Mouse (Mus musculus): ENCODE results near the gene Stpg3.
"Not testable (repeated sequence)": the region's sequence is repeated elsewhere in the genome, so short reads cannot be mapped to it uniquely, and the experiment has no call there.

Stpg3 gene

DNA sequence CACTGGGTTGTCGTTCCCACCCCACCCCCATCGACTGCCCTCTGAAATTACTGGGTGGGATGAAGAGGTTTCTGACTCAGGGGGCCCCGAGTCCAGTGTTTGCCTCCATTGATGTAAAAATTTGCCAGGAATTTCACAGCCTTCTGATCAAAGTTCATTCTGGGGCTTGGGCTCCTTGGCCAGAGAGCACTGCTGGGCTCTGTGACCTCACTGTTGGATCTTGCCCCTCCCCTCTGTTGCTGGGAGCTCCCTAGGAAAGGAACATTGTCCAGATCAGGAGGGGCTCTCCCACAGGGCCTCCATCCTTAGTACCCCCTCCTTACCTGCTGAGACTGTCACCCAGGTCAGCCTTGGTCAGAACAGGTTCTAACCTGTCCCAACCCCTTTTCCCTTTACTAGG is at the start of gene Stpg3:
Stpg3 (minus strand) TSS at position 194 of the 400 bp plus-strand sequence.
- DNase-seq (ENCODE audit: low spot score), result no peak

DNA sequence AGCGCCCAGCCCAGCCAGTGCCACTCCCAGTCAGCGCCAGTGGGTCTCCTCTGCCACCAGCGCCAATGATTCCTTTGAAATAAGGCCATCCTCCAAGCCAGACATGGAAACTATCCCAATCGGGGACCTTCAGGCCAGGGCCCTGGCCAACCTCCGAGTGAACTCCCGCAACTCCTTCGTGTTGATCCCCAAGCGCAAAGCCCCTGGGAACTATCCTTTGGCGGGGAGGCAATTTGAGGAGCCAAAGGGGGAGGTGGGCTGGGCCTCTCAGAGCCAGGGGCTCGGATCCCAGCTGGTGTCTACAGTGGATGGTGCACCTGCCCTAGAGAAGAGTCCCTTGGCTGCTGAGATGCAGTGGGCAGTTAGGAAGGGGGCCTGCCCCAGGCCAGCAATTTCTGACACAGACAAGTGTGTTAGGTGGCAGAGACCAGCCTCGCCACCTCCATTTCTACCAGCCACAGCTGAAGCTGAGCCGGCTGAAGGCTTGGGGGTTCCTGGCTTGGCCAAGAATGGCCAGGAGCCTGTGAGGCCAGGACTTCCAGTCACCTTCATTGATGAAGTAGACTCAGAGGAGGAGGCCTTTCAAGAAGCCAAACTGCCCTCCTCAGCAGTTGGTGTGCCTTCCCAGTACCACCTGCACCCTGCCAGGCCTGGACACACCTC is 49.3 kb upstream of the Stpg3 start:
- no peak for DNase-seq (ENCODE audit: low spot score)

DNA sequence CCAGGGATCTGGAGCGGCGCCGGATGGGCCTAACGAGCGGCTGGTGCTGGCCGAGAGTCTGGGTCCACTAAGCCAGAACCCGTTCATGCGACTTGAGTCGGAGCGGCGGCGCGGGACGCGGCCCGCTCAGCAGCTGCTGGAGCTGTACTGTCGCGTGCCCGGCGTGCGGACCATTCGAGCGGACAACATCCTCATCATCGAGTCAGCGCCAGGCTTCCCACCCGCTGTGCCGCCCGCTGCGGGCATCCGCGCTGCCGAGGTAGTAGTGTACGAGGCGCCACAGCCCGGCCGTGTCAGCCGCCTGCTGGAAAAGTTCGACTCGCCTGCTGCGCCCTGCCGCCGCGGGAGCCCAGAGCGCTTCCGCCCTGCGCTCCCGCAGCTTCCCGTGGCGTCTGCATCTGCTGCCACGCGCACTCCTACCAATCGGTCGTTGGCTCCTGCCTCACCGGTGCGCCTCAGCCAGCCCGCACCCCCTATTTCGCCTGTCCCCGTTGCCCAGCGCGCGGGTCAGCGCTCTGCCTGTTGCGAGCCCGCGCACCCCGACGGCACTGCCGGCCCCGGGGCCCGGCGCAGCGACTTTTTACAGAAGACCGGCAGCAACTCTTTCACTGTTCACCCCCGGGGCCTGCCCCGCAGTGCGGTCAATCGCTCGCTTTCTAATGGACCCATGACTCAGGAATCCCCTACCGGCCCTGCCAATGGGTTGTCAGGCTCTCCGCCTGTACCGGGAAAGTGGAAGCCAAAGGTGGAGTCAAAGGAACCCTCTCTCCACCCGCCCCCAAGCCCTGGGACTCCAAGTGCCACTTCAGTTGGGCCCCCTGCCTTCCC is 48.6 kb upstream of the Stpg3 start:
- DNase-seq (ENCODE audit: low spot score), result peak; percentile 62

DNA sequence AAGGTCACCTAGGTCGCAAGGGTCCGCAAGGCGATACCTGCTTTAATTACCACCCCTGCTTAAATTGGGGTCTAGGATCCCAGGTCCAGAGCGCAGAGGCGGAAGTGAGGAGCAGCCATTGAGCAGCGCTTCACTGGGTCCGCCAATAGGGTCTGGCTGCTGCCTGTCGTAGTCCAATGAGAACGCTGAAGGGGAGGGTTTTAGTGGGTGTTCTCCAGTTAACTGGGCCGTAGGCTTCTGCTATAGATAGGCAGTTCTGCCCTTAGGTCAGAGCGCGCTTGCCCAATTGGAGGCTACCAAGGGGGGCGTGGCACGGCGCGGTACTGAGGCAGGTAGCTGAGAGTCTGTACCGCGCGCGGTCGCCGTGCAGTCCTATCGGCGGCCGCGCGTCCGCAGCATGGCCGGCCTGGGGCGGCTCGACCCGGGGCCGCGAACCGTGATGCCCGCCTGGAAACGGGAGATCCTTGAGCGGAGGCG is 47.9 kb upstream of the Stpg3 start, which contains the start of gene Tprn:
Tprn (plus strand) TSS at position 328 of the 477 bp plus-strand sequence.
- peak; percentile 93 for DNase-seq (ENCODE audit: low spot score)

DNA sequence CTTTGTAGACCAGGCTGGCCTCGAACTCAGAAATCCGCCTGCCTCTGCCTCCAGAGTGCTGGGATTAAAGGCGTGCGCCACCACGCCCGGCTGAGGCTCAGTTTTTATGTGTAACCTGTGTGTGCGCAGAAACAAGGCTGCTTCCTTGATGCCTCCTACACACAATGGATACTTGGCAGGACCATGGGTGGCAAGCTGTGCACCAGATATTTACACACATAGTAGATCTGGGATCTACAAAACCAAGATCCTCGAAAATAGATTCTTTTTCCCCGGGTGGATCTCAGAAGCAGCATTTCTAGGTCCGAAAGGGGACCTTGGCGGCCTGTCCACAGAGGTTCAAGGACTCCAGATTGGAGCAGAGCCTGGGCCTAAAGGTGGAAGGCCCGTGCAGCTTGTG is 47.4 kb upstream of the Stpg3 start:
- no peak for DNase-seq (ENCODE audit: low spot score)

DNA sequence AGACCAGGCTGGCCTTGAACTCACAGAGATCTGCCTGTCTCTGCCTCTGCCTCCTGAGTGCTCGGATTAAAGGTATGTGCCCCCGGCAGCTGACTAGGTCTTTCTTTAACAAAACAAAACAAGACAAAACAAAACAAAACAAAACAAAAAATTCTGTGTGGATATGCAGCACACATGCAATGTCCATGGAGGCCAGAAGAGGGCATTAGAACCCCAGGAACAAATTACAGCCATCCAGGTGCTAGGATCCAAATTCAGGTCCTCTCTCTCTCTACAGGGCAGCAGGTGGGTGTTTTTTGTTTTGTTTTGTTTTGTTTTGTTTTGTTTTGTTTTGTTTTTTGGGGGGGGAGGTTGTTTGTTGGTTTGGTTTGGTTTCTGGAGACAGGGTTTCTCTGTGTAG is 44.5 kb upstream of the Stpg3 start:
- DNase-seq (ENCODE audit: low spot score), result no peak

DNA sequence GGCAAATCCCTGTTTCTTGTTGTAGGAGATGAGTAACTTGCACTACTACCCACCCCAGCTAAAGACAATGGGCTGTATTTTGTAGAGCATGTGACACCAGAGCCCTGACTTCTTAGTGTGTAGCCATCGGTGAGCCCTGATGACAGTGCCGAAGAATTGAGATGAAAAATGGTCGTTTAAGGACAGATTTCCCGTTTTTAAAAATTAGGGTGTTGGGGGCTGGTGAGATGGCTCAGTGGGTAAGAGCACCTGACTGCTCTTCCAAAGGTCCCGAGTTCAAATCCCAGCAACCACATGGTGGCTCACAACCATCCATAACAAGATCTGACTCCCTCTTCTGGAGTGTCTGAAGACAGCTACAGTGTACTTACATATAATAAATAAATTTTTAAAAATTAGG is 42.8 kb upstream of the Stpg3 start:
- DNase-seq (ENCODE audit: low spot score), result not testable (repeated sequence)

DNA sequence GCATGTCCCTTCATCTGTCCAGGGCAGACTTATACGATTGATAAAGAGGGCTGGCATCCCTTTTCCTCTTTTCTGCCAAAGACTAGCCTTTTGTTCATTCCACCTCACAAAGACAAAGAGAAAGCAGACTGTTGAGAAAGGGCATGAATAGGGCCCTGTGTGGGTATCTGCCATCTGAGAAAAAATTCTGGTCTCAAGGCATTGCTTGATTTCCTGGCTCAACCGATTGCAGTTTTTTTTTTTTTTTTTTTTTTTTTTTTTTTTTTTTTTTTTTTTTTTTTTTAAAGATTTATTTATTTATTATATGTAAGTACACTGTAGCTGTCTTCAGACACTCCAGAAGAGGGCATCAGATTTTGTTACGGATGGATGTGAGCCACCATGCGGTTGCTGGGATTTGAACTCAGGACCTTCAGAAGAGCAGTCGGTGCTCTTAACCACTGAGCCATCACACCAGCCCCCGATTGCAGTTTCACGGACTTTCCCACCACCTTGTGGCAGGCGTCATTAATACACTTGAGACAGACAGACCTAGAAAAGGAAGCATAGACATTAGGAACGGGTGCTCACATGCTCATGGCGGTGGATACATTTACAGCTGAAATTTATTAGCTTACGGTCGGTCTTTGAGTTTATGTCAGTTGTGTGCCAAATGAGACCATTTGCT is 42.1 kb upstream of the Stpg3 start:
- DNase-seq (ENCODE audit: low spot score), result peak; percentile 75

DNA sequence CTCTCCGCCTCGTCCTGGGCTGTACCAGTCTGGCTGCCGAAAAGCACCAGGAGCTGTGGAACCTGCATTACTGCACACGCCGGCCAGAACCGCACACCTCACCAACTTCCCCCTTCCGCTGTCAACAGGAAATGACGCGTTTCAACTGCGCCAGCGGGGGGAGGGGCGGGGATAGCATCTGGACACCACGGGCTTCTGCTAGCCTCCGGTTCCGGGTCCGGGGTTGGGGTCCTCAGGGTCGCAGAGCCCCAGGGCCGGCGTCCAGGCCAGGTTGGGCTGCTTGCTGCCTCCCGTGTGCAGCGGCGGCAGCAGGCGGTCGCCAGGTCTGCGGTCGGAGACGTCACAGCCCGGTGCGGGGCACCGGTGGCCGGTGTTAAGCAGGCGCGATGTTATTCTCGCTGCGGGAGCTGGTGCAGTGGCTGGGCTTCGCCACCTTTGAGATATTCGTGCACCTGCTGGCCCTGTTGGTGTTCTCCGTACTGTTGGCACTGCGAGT is 40.9 kb upstream of the Stpg3 start, which contains the start of gene Tmem203:
Tmem203 (plus strand) TSS at position 156 of the 496 bp plus-strand sequence.
- peak; percentile 95 for DNase-seq (ENCODE audit: low spot score)

DNA sequence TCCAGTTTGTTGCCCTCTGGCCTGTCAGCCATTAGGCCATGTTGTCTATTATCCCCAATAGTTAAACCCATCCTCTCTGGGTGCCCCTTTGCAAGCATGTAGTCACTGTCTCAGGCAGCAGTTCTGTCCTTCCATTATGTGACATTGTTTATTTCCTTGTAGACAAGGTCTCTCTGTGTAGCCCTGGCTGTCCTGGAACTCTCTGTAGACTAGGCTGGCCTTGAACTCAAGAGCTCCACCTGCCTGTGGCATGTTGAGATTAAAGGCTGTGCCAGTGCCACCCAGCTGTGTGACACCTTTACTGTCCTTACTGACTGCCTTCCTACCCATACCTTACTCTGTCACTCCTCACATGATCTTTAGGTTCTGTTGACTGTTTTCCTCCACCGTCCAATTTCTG is 37.9 kb upstream of the Stpg3 start:
- DNase-seq (ENCODE audit: low spot score), result no peak

DNA sequence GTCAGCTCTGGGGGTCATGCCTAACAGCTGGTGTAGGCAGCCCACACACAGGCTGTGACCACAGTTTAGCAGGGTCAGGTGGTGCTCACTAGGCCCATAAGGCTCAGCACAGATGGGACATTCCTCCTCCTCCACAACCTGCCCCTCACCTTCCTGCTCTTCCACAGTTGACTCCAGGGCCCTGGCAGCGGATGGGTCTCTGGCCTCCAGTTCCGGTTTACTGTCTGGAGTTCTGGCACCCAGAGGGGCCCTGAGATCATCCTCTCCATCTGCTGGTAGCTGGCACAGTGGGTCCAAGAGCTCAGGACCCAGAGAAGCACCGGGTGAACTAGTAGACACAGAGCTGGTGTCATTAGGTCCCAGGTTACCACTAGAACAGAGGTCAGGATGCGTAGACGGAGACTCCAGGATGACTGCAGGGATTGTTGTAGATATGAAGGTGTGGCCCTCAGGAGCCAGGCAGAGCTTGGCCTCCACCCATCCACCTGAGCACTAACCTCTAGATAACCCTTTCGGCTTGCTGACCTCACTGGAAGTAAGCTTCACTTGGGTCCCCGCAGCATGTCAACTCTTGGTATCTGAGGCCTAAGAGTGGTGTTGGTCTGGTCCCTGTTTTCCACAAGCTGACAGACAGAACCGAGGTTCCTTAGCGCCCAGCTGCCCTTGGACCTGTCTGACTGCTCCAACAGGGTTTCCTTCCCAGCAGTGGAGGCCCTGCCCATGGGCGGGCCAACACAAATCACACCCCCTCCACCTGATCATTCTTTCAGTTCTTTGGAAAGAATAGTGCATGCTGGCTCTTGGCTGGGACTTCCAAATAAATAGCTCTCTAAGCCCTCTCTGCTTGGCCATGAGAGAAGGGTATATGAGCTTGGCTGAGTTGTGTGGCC is 32.0 kb upstream of the Stpg3 start, which contains the start of gene AL732309.1:
AL732309.1 (minus strand) TSS at position 681 of the 890 bp plus-strand sequence.
- DNase-seq (ENCODE audit: low spot score), result no peak

DNA sequence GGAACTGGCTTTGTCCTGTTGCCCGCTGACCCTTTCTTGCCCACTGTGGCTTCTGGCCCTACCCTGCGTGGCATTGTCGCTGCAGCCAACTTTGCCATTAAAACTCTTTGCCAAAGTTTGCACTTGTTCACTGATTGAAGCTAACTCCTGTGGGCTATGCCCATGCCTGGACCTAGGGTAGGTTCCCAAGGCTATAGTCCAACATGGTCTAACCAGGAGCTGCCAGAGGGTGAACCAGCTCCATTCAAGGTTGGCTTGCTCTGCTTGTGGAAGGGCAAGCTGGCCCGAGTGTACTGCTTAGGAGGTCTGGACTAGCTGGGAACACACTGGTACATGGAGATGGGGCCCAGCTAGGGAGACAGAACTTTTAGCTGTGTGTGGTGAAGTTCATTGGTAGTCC is 29.7 kb upstream of the Stpg3 start:
- DNase-seq (ENCODE audit: low spot score), result no peak

DNA sequence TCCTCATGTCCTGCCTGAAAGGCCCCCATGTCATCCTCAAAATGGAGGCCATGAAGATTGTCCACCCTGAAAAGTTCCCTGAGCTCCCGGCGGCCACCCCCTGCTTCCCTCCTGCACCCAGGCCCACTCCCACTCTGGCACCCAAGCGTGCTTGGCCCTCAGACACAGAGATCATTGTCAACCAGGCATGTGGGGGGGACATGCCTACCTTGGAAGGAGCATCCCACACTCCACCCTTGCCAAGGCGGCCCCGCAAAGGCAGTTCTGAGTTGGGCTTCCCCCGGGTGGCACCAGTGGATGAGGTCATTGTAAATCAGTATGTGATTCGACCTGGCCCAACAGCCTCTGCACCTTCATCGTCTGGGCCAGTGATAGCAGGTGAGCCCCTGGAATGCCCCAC is 28.9 kb upstream of the Stpg3 start:
- DNase-seq (ENCODE audit: low spot score), result peak; percentile 69

DNA sequence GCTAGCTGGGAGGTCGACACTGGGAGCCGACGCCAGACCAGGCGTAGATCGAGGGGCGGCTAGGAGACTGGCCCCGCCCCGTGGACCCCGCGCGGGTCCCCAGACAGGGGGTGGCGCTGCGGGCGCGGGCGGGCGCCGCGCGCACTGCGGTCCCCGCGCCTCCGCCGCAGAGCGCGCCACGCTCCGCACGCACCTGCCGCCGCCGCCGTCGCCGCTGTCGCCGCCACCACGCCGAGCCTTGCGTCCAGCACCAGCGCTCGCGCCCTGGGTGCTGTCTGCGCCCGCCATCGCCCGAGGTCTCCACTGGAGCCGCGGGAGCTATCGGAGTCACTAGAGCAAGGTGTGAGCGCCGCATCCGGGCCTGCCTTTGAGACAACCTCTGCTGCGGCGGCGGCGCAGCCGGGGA is 27.7 kb upstream of the Stpg3 start, which contains the start of the genes Rnf208 and Cysrt1:
Rnf208 (plus strand) TSS at position 155 of the 406 bp plus-strand sequence.
Cysrt1 (minus strand) TSS at position 352 of the 406 bp plus-strand sequence.
- DNase-seq (ENCODE audit: low spot score), result no peak

DNA sequence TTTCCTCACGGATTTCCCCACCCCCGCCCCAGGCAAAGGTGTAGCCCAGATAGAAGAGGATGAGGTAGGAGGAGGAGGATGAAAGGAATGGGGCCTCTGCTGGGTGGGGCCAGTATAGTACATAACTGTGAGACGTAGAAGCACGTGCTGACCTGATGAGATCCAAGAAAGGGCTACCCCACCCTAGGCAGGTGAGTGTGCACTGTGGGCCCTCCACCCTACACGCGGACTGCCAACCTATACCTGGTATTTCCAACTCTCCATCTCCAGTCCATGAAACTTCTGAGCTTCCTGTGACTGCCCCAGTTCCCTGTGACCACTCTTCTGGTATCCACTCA is 27.0 kb upstream of the Stpg3 start:
- no peak for DNase-seq (ENCODE audit: low spot score)

DNA sequence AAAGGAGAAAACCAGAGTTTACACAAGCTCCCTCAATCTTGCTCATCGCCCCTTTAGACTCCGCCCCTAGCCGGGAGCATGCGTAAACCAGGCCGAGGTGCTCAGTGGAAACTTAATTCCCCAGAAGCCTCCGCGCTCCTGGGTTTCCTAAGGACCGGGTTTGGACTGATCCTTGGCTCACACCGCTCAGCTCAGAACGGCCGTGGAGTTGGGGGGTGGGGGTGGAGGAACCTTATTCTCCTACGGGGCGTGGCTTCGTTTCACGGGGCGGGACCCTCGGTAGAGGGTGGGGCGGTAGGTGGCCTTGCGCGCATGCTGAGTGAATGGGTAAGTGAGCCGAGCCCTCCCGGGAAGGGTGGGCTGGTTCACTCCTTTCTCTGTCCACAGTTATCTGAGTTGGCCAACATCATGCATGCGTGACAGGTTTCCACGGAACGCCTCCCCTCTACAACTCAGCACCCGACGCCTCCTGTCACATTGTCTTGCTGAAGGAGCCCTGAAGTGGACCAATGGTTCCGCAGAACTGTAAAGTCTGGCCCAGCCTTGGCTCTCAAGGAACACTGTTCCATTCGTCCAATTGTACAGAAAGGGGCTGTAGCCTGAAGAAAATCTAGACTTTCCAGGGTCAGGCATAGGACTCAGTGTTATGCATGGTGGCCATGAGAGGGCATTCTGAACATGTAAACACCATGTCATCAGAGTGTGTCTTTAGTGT is 26.4 kb upstream of the Stpg3 start:
- DNase-seq (ENCODE audit: low spot score), result peak; percentile 88

DNA sequence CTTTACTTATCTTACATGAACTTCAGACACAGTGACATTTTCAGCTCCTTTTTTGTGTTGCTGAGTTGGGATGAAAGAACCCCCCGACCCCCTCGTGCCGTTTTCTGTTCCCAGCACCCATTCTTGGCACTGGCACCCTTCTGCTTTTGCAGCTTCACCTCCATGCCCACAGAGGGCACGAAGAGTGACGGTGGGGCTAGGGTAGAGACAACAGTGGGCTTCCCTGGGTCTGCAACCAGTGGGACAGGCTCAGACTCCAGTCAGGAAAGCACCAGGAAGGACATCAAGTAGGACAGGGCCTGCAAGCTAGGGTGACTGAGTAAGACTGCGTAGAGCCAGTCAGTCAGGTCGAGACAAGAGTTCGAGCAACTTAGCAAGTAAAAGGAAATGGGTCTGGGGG is 25.9 kb upstream of the Stpg3 start:
- DNase-seq (ENCODE audit: low spot score), result no peak

DNA sequence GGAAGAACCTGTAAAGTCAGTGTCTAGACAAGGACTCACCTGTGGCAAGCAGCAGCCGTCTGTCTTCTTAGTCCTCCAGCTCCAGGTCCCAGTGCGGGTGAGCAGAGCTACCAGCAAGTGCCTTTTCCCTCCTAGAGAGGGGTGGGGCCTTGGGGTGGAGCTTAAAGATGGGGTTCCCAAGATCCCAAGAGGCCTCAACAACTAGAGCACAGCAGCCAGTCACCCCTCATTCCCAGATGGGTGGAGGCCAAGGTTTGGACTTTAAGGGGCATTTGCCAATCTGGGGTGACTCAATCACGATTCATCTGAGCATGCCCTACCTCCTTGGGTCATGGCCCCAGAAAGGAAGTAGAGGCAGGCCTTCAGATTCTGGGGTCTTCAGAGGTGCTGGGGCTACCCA is 25.3 kb upstream of the Stpg3 start:
- DNase-seq (ENCODE audit: low spot score), result no peak

DNA sequence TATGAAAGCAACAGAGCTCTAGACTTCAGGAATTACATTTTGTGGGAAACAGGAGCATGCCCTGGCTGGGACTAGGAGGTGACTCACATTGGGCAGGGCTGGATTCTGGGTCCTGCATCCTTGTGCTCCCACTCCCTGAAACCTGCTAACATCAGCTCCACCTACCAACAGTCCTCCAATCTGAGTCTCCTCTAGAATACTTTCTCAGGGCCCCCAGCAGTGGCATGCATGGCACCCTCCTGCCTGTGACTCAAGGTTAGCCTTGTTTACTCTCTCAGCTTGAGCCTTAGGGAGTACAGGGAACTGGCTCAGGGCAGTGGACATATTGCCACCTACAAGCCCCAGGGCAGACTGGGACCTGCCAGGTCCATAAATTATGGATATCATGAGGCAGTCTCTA is 23.7 kb upstream of the Stpg3 start:
- no peak for DNase-seq (ENCODE audit: low spot score)

DNA sequence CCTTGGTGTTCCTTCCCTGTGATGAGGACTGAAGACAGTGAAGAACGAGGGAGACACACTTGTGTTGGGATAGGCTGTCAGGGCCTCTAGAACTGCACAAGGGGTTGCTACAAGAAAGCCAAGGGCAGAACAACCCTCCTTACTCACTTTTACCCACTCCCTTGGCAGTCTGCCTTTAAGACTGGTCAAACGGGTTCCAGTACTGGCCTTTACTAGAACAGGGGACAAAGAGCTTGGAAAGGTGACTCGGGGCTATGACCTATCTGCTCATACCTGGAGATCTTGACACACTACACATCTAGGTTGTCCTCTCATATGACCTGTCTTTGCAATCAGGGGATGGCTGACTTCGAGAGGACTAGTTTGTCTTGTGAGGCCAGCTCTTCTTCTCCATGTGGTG is 23.1 kb upstream of the Stpg3 start:
- no peak for DNase-seq (ENCODE audit: low spot score)

DNA sequence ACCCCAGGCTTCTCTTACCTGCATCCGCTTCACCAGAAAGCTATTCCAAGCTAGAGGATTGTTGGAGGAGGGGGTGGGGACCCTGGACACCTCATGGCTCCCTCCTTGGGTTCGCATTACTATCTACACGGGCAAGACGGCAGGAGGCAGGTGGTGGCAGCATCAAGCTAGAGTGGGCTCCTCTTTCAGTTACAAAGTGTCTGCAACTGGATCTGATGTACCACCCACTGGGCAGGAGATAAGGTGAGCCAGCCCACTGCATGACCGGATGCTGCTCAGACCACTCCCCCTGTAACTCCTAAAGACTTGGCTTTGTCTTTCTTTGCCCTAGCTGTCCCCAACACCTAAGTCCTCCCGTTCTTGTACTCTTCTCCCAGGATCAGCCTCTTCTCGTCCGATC is 22.2 kb upstream of the Stpg3 start, which contains the start of gene Rnf224:
Rnf224 (minus strand) TSS at position 174 of the 400 bp plus-strand sequence.
- no peak for DNase-seq (ENCODE audit: low spot score)
